8 mouse cellular contexts compared by ENCODE assay signal in the genomic region with DNA sequence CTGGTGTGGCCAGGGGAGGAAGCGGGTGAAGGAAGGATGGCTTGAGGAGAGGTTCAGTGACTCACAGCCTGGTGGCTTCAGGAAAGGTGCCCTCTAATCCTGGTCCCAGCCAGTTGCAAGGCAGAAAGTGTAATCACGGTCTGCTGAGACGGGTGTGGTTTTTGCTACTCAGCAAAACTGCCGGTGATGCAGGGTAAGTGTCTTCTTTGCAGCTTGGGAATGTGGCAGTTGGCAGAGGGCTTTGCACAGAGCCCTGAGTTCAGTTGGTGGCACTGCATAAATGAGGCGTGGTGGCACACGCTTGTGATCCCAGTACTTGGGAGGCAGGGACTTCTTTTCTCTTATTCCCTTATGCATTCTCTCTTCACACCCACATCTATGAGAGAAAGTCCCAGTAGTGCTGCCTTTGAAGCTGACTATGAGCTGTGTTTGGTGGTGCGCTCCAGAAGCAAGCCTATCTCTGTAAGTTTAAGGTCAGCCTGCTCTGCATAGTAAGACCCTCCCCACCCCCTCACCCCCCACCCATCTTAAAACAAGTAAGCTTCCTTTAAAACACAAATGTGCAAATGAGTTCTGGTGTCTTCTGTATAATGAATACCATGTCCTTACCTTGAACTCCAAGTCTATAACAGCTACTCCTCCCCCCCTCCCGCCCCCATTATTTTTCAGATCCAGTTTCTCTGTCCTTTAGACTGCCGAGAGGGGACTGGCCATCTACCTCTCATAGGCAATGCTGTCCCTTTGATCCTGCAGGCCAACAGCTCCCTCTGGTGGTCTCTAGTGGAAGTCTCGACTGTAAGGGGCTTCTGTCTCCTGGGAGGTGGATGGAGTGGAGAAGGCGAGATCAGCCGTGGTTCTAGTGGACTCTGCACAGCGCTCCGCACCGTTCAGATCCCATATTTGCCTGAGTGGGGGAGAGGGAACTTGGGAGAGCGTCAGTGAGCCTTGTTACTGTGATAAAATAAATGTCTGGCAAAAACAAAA. TPM values are rescaled to one million over a fixed set of nuclear protein-coding genes. Genes with fewer than 3 reads are reported as not detected.
DNase-seq lines count a peak whose midpoint lies in the region; ATAC-seq and TF ChIP-seq lines count a peak whose summit lies in the region.

No protein-coding gene starts in this region.

- no peak overlapping the region for H3K4me3 ChIP-seq in heart, embryonic 13.5 days
- no peak overlapping the region for H3K4me3 ChIP-seq in kidney, postnatal 0 days (replicated peaks; ENCODE audit: low read depth, low read length)
- no peak overlapping the region for H3K4me3 ChIP-seq in liver, embryonic 12.5 days

- no peaks in the 10 kb centered on the region for H3K4me1 ChIP-seq in heart, embryonic 13.5 days
- H3K4me1 ChIP-seq in kidney, postnatal 0 days (replicated peaks; ENCODE audit: insufficient read depth, low read length) = no peaks in the 10 kb centered on the region
- H3K4me1 ChIP-seq in liver, embryonic 12.5 days = peaks cover 4% of the 10 kb centered on the region; the same call in 1 of the 2 replicates

- no peak overlapping the region for H3K9ac ChIP-seq in heart, embryonic 13.5 days
- no peak overlapping the region for H3K9ac ChIP-seq in kidney, postnatal 0 days (ENCODE audit: low read depth, low read length)
- no peak overlapping the region for H3K9ac ChIP-seq in liver, embryonic 12.5 days

- WGBS in heart, embryonic 13.5 days = 37% methylated on average over 16 of the region's 16 CpGs
- WGBS in kidney, postnatal 0 days = 31% methylated on average over 16 of the region's 16 CpGs
- WGBS in liver, embryonic 12.5 days (ENCODE audit: insufficient replicate concordance) = 29% methylated on average over 16 of the region's 16 CpGs

- TF ChIP-seq CTCF in kidney, postnatal 0 days (IDR thresholded peaks at IDR 0.05; ENCODE audit: low read depth) = peak; percentile 96

- no peaks in the 10 kb centered on the region for H3K36me3 ChIP-seq in heart, embryonic 13.5 days
- no peaks in the 10 kb centered on the region for H3K36me3 ChIP-seq in kidney, postnatal 0 days (ENCODE audit: insufficient read depth, low read length)
- no peaks in the 10 kb centered on the region for H3K36me3 ChIP-seq in liver, embryonic 12.5 days
- H3K36me3 ChIP-seq in splenic B cell, adult 2 months (ENCODE audit: control insufficient read depth, insufficient read depth, low read length, poor library complexity, severe bottlenecking) = no peaks in the 10 kb centered on the region

- peaks cover 11% of the 10 kb centered on the region for H3K27me3 ChIP-seq in heart, embryonic 13.5 days (replicated peaks)
- H3K27me3 ChIP-seq in kidney, postnatal 0 days (ENCODE audit: insufficient read depth, low read length) = no peaks in the 10 kb centered on the region
- H3K27me3 ChIP-seq in liver, embryonic 12.5 days (replicated peaks) = peaks cover 10% of the 10 kb centered on the region; the same call in 1 of the 2 replicates
- H3K27me3 ChIP-seq in splenic B cell, adult 2 months (ENCODE audit: control insufficient read depth, insufficient read depth, low read length, poor library complexity, severe bottlenecking) = no peaks in the 10 kb centered on the region

- H3K27ac ChIP-seq in heart, embryonic 13.5 days (replicated peaks) = no peak overlapping the region
- H3K27ac ChIP-seq in kidney, postnatal 0 days = no peak overlapping the region
- no peak overlapping the region for H3K27ac ChIP-seq in liver, embryonic 12.5 days

- DNase-seq in CD4-positive helper T cell, adult 2 months (ENCODE audit: low read depth, low spot score) = peak; percentile 74
- peak; percentile 88 for DNase-seq in brain, adult 2 months (ENCODE audit: low read depth, low spot score)
- DNase-seq in kidney, postnatal 0 days (ENCODE audit: low spot score) = peak; percentile 94
- DNase-seq in natural killer cell, adult 2 months (ENCODE audit: low spot score in 2 of 2) = peak; percentile 73 to 77
- peak; percentile 88 for DNase-seq in splenic B cell, adult 2 months (ENCODE audit: low read depth, low spot score)

- peak; percentile 91 for ATAC-seq in erythroblast, adult 5-6 weeks (replicated peaks; ENCODE audit: low FRiP score, poor library complexity, severe bottlenecking)
- ATAC-seq in heart, embryonic 13.5 days (ENCODE audit: extremely low read depth, insufficient number of reproducible peaks, low FRiP score, low TSS enrichment) = peak; percentile 58; the same call in 1 of the 2 replicates
- peak; percentile 88 for ATAC-seq in kidney, postnatal 0 days (replicated peaks; ENCODE audit: low FRiP score, low read depth)
- ATAC-seq in liver, embryonic 12.5 days = peak; percentile 78

- H3K9me3 ChIP-seq in heart, embryonic 13.5 days = no peaks in the 10 kb centered on the region
- H3K9me3 ChIP-seq in kidney, postnatal 0 days (replicated peaks; ENCODE audit: low read length) = no peaks in the 10 kb centered on the region
- H3K9me3 ChIP-seq in liver, embryonic 12.5 days (replicated peaks) = no peaks in the 10 kb centered on the region

- peak overlapping the region; percentile 13; the same call in 1 of the 2 replicates for H3K4me2 ChIP-seq in heart, embryonic 13.5 days
- no peak overlapping the region for H3K4me2 ChIP-seq in kidney, postnatal 0 days (ENCODE audit: low read length)
- peak overlapping the region; percentile 15; the same call in 1 of the 2 replicates for H3K4me2 ChIP-seq in liver, embryonic 12.5 days

RNA-seq across cellular contexts. Expression of a gene that starts 11.2 kb away (rescaled TPM):
- total RNA-seq in erythroblast, adult 5-6 weeks (2015; ENCODE audit: low replicate concordance) = 113 and 145 TPM in 2 replicates
- 150 and 198 TPM in 2 replicates for total RNA-seq in erythroblast, adult 5-6 weeks (2017; ENCODE audit: low replicate concordance)
- 248 and 263 TPM in 2 replicates for polyA plus RNA-seq in heart, embryonic 13.5 days (2015; fragmentation: Nextera tagmentation; extraction: Ambion mirVana)
- 101 and 136 TPM in 2 replicates for polyA plus RNA-seq in kidney, postnatal 0 days (2015; fragmentation: Nextera tagmentation; extraction: Ambion mirVana)
- polyA plus RNA-seq in liver, embryonic 12.5 days (2016; fragmentation: Nextera tagmentation; extraction: Ambion mirVana) = 531 and 552 TPM in 2 replicates

RNA-seq across cellular contexts. Expression of a gene that starts 15.2 kb away (rescaled TPM):
- total RNA-seq in erythroblast, adult 5-6 weeks (2015; ENCODE audit: low replicate concordance) = not detected in 2 replicates
- total RNA-seq in erythroblast, adult 5-6 weeks (2017; ENCODE audit: low replicate concordance) = not detected in 2 replicates
- 0.56 and 1.2 TPM in 2 replicates for polyA plus RNA-seq in heart, embryonic 13.5 days (2015; fragmentation: Nextera tagmentation; extraction: Ambion mirVana)
- polyA plus RNA-seq in kidney, postnatal 0 days (2015; fragmentation: Nextera tagmentation; extraction: Ambion mirVana) = 16.2 and 16.4 TPM in 2 replicates
- polyA plus RNA-seq in liver, embryonic 12.5 days (2016; fragmentation: Nextera tagmentation; extraction: Ambion mirVana) = 0.56 and 1.0 TPM in 2 replicates

RNA-seq across cellular contexts. Expression of a gene that starts 45.7 kb away (rescaled TPM):
- 4.8 and 7.9 TPM in 2 replicates for total RNA-seq in erythroblast, adult 5-6 weeks (2015; ENCODE audit: low replicate concordance)
- 11.8 and 14.8 TPM in 2 replicates for total RNA-seq in erythroblast, adult 5-6 weeks (2017; ENCODE audit: low replicate concordance)
- polyA plus RNA-seq in heart, embryonic 13.5 days (2015; fragmentation: Nextera tagmentation; extraction: Ambion mirVana) = 16.8 and 17.5 TPM in 2 replicates
- 15.4 and 17.2 TPM in 2 replicates for polyA plus RNA-seq in kidney, postnatal 0 days (2015; fragmentation: Nextera tagmentation; extraction: Ambion mirVana)
- polyA plus RNA-seq in liver, embryonic 12.5 days (2016; fragmentation: Nextera tagmentation; extraction: Ambion mirVana) = 9.2 and 10.6 TPM in 2 replicates
